In genomic region chr7:46111938-46112337, GRCm38 (mm10) we compare ENCODE assay signal across 18 mouse cellular contexts. TPM values are rescaled to one million over a fixed set of nuclear protein-coding genes. Genes with fewer than 3 reads are reported as not detected.
"Had no signal": no experiment of that assay in that cellular context is flagged by ENCODE, and none has a peak within 500 bp of the region (broad histone marks: within the 10 kb centered on the region; RNA-seq: fewer than 3 reads in every experiment).

No protein-coding gene starts in this region.

- H3K4me2 ChIP-seq: limb, embryonic 15.5 days; liver, embryonic 12.5 days; lung, embryonic 14.5 days; neural tube, embryonic 12.5 days had no signal

- H3K4me3 ChIP-seq: limb, embryonic 15.5 days; liver, embryonic 12.5 days; midbrain, embryonic 10.5 days; neural tube, embryonic 12.5 days had no signal

- H3K27ac ChIP-seq: kidney, postnatal 0 days; limb, embryonic 15.5 days; liver, embryonic 12.5 days; midbrain, embryonic 10.5 days; neural tube, embryonic 12.5 days had no signal

- H3K9me3 ChIP-seq: limb, embryonic 15.5 days; liver, embryonic 12.5 days; midbrain, embryonic 10.5 days; neural tube, embryonic 12.5 days had no signal

- H3K4me1 ChIP-seq: limb, embryonic 15.5 days; liver, embryonic 12.5 days had no signal

- DNase-seq: kidney, postnatal 36 days; left cerebral cortex, postnatal 4 days; lung, embryonic 14.5 days; lung, postnatal 10 days; lung, postnatal 4 days; midbrain, embryonic 14.5 days; retina, postnatal 1 day; right cerebral cortex, postnatal 4 days; spleen, adult 18-20 months; thymus, adult 18-20 months; thymus, postnatal 14 days had no signal

- H3K9ac ChIP-seq: limb, embryonic 15.5 days; liver, embryonic 12.5 days; lung, embryonic 14.5 days; neural tube, embryonic 12.5 days had no signal

- ATAC-seq: liver, embryonic 12.5 days had no signal

- H3K27me3 ChIP-seq: limb, embryonic 15.5 days; liver, embryonic 12.5 days; neural tube, embryonic 12.5 days had no signal

- H3K36me3 ChIP-seq: limb, embryonic 15.5 days; liver, embryonic 12.5 days; midbrain, embryonic 10.5 days; neural tube, embryonic 12.5 days had no signal

RNA-seq across cellular contexts. Expression of gene Kcnj11, which starts 11.4 kb away (rescaled TPM):
- total RNA-seq: megakaryocyte, adult 5-6 weeks; neutrophil, adult 5-6 weeks had no signal
- polyA plus RNA-seq: liver, embryonic 12.5 days; lung, embryonic 14.5 days had no signal
